Mouse (Mus musculus): Measurements from ENCODE around the gene H2-Eb1. TPM values are rescaled to one million over a fixed set of nuclear protein-coding genes. Genes with fewer than 3 reads are reported as not detected.
A peak's percentile ranks its signal among the peaks of the same experiment; 100 is the strongest.

H2-Eb1 gene
- total RNA-seq, 2 experiments from 2014 or later, result 1.0 to 1.4 TPM

DNA sequence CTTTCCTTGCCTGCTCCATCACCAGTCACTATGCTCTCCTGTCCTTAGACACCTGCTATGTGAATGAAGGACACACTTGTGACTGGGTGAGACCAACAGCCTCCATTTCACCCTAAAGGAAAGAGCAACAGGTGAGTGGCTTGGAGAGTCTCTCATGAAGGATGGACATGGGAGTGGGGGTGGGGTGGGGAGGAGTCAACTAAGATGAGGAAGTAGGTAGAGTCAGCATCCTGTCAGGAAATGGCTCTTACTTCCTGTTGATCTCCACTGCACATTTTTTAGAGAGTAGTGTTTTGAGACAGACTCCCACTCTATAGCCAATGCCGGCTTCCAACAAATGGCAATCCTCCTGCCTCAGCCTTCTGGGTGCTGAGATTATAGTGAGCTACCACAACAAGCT, 49.3 kb downstream of the H2-Eb1 start:
- no peak for DNase-seq (ENCODE audit: extremely low spot score in 1 of 2, low spot score in 2 of 2)
- intact Hi-C loops (cut with DNase I), result loop anchor here (5.0 kb wide), 1 partner anchor 178 kb away; no protein-coding TSS in a partner anchor

DNA sequence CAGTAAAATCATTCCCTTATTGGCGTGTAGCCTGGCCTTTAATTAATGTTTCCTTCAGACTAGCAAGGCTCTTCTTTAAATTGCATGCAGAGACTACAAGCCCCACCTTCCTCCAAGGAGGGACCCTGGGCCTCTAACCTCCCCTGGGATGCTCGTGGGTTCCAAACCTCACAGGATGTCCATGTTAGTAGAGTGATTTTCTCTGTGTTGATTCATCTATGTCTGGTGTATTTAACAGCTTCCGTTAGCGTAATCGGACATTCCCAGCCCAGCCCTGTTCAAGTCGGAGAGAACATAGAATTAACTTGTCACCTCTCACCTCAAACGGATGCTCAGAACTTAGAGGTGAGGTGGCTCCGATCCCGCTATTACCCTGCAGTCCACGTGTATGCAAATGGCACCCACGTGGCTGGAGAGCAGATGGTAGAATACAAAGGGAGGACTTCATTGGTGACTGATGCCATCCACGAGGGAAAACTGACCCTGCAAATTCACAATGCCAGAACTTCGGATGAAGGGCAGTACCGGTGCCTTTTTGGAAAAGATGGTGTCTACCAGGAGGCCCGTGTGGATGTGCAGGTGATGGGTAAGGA, 57.4 kb downstream of the H2-Eb1 start:
- DNase-seq (ENCODE audit: extremely low spot score in 1 of 2, low spot score in 2 of 2), result no peak
- intact Hi-C loops (cut with DNase I), result no loop called here

DNA sequence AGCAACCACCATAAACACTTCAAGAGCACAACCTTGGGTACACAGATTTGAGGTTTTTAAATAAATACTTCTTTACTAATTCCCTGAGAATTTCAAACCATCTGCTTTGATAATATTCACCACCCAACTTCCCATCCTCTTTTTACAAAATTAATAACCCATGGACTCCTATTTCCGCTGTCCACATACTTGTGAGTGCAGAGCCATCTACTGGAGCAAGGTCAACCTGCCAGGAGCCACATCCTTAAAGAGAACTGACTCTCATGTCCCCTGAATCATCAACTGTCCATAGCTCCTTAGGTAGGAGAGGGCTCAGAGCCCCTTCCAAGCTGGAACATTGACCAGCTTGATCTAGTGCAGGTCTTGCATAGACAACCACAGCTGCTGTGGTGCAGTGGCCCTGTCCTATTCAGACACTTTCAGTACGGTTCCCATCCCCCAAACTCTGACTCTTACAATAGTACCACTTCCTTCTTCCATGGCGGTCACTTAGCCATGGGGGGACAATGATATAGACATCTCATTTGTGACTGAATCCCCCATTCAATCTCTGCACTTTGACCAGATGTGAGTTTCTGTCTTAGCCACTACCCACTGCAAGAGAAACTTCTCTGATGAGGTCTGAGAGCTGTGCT, 58.1 kb downstream of the H2-Eb1 start:
- intact Hi-C loops (cut with DNase I), result no loop called here
- no peak for DNase-seq (ENCODE audit: extremely low spot score in 1 of 2, low spot score in 2 of 2)

DNA sequence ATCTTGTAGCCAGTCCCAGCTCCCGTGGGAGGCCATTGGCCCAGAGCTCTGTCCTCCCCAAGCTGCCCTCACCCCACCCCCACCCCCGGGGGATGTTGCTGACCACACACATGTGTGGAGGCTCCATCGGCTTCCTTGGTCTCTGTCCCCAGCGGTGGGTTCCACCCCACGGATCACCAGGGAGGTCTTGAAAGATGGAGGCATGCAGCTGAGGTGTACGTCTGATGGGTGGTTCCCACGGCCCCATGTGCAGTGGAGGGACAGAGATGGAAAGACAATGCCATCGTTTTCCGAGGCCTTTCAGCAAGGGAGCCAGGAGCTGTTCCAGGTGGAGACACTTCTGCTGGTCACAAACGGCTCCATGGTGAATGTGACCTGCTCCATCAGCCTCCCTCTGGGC, 59.4 kb downstream of the H2-Eb1 start:
- intact Hi-C loops (cut with DNase I), result no loop called here
- DNase-seq (ENCODE audit: extremely low spot score in 1 of 2, low spot score in 2 of 2), result peak in 1 of 2 experiments; percentile 35

Other genes starting within 250 kb of the H2-Eb1 start
- gene H2-Oa, start 213.5 kb upstream of the H2-Eb1 start, total RNA-seq (2021), result under 1 TPM in 1 of 2 experiments, not detected in 1; 0.55 TPM
- 10 to 100 TPM; 26.6 to 27.7 TPM for gene H2-DMa, start 186.3 kb upstream of the H2-Eb1 start, total RNA-seq (2021)
- gene Brd2, start 183.2 kb upstream of the H2-Eb1 start, total RNA-seq (2021), result 100 to 1,000 TPM; 266 to 271 TPM
- gene H2-DMb2, start 162.6 kb upstream of the H2-Eb1 start, total RNA-seq (2021), result 1 to 10 TPM in 1 of 2 experiments, under 1 TPM in 1; 0.99 to 1.4 TPM
- gene H2-DMb1, start 152.8 kb upstream of the H2-Eb1 start, total RNA-seq (2021), result 1 to 10 TPM; 1.2 to 1.8 TPM
- gene Tap1, start 118.3 kb upstream of the H2-Eb1 start, total RNA-seq (2021), result 1 to 10 TPM; 2.7 to 3.3 TPM
- gene Psmb9, start 118.1 kb upstream of the H2-Eb1 start, total RNA-seq (2021), result 1 to 10 TPM in 1 of 2 experiments, under 1 TPM in 1; 0.66 to 2.2 TPM
- 1 to 10 TPM; 1.7 TPM for gene Psmb8, start 108.1 kb upstream of the H2-Eb1 start, total RNA-seq (2021)
- gene Tap2, start 102.3 kb upstream of the H2-Eb1 start, total RNA-seq (2021), result 1 to 10 TPM; 2.6 to 3.0 TPM
- gene H2-Ob, start 67.0 kb upstream of the H2-Eb1 start, total RNA-seq (2021), result under 1 TPM in 1 of 2 experiments, not detected in 1; 0.39 TPM
- gene H2-Ab1, start 48.2 kb upstream of the H2-Eb1 start, total RNA-seq (2021), result 1 to 10 TPM; 1.3 to 1.4 TPM
- gene H2-Aa, start 18.0 kb upstream of the H2-Eb1 start, total RNA-seq (2021), result under 1 TPM; 0.71 TPM
- not detected for gene H2-Eb2, start 19.8 kb downstream of the H2-Eb1 start, total RNA-seq (2021)
- under 1 TPM; 0.43 to 0.87 TPM for gene Btnl2, start 49.0 kb downstream of the H2-Eb1 start, total RNA-seq (2021)
- gene Btnl1, start 71.3 kb downstream of the H2-Eb1 start, total RNA-seq (2021), result not detected
- gene BC051142, start 93.0 kb downstream of the H2-Eb1 start, total RNA-seq (2021), result 1 to 10 TPM; 6.6 to 9.9 TPM
- gene Btnl4, start 171.5 kb downstream of the H2-Eb1 start, total RNA-seq (2021), result not detected
- not detected for gene Btnl6, start 211.5 kb downstream of the H2-Eb1 start, total RNA-seq (2021)

All from left cerebral cortex, postnatal 10 days (tissue).